Mouse (Mus musculus): ENCODE results near the gene Mrpl51. TPM values are rescaled to one million over a fixed set of nuclear protein-coding genes. Genes with fewer than 3 reads are reported as not detected.

Gene Mrpl51
- polyA plus RNA-seq, 1 experiment, result 68.6 TPM

GRCm38 (mm10) chr6:125236782-125237181 lies 45.2 kb downstream of the Mrpl51 start, which contains the start of gene Cd27:
Cd27 (minus strand) TSS chr6:125237010.
- H3K4me1 ChIP-seq (ENCODE audit: control insufficient read depth, insufficient read depth, low read length), result peaks cover 23% of the 10 kb centered on the region
- TF ChIP-seq CTCF (IDR thresholded peaks at IDR 0.05; ENCODE audit: low read depth, low read length) (no peak), POLR2A (IDR thresholded peaks at IDR 0.05; ENCODE audit: borderline replicate concordance, low read depth, low read length) (no peak)

DNA sequence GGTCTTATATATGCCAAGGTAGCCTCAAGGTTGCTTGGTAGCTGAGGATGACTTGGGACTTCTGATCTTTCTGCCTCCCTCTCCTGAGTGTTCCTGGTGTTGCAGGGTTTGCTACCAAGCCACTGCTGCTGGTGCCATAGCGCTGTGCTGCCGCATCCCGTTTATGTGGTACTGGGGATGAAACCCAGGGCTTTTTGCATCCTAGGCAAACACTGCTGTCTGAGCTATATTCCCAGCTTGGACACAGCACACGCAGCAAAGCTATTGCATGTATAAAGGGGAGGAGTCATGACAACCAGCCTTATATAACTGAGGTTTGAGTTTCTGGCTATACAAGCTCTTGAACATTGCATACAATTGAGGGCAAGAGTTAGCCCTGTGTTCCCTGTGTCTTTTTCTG lies 45.8 kb downstream of the Mrpl51 start:
- H3K4me3 ChIP-seq (ENCODE audit: insufficient read depth, low read length), result no peak overlapping the region
- TF ChIP-seq CTCF (IDR thresholded peaks at IDR 0.05; ENCODE audit: low read depth, low read length), result no peak
- peaks cover 20% of the 10 kb centered on the region for H3K4me1 ChIP-seq (ENCODE audit: control insufficient read depth, insufficient read depth, low read length)
- no peak overlapping the region for H3K27ac ChIP-seq (ENCODE audit: insufficient read depth, low read depth, low read length)

More at GRCm38 (mm10) chr6:125236782-125237181, 45.2 kb downstream of the Mrpl51 start, which contains the start of gene Cd27:
- Histone ChIP-seq H3K27ac (ENCODE audit: insufficient read depth, low read depth, low read length) (no peak within 1 kb of the TSS), H3K4me3 (ENCODE audit: insufficient read depth, low read length) (no peak within 1 kb of the TSS)

GRCm38 (mm10) chr6:125238396-125238795 lies 46.8 kb downstream of the Mrpl51 start:
- TF ChIP-seq CTCF (IDR thresholded peaks at IDR 0.05; ENCODE audit: low read depth, low read length), result no peak
- no peak overlapping the region for H3K27ac ChIP-seq (ENCODE audit: insufficient read depth, low read depth, low read length)
- H3K4me3 ChIP-seq (ENCODE audit: insufficient read depth, low read length), result no peak overlapping the region
- H3K4me1 ChIP-seq (ENCODE audit: control insufficient read depth, insufficient read depth, low read length), result peaks cover 21% of the 10 kb centered on the region

GRCm38 (mm10) chr6:125239547-125239946 lies 47.9 kb downstream of the Mrpl51 start:
- no peak for TF ChIP-seq POLR2A (IDR thresholded peaks at IDR 0.05; ENCODE audit: borderline replicate concordance, low read depth, low read length)
- no peak for TF ChIP-seq CTCF (IDR thresholded peaks at IDR 0.05; ENCODE audit: low read depth, low read length)
- H3K4me3 ChIP-seq (ENCODE audit: insufficient read depth, low read length), result no peak overlapping the region
- H3K27ac ChIP-seq (ENCODE audit: insufficient read depth, low read depth, low read length), result no peak overlapping the region
- peaks cover 28% of the 10 kb centered on the region for H3K4me1 ChIP-seq (ENCODE audit: control insufficient read depth, insufficient read depth, low read length)

GRCm38 (mm10) chr6:125240617-125241016 lies 49.0 kb downstream of the Mrpl51 start:
- Histone ChIP-seq H3K4me1 (ENCODE audit: control insufficient read depth, insufficient read depth, low read length) (peaks cover 32% of the 10 kb centered on the region), H3K4me3 (ENCODE audit: insufficient read depth, low read length) (no peak overlapping the region), H3K27ac (ENCODE audit: insufficient read depth, low read depth, low read length) (no peak overlapping the region)
- TF ChIP-seq POLR2A (IDR thresholded peaks at IDR 0.05; ENCODE audit: borderline replicate concordance, low read depth, low read length) (no peak), CTCF (IDR thresholded peaks at IDR 0.05; ENCODE audit: low read depth, low read length) (no peak)

GRCm38 (mm10) chr6:125241566-125241965 lies 50.0 kb downstream of the Mrpl51 start:
- Histone ChIP-seq H3K4me3 (ENCODE audit: insufficient read depth, low read length) (no peak overlapping the region), H3K4me1 (ENCODE audit: control insufficient read depth, insufficient read depth, low read length) (peaks cover 36% of the 10 kb centered on the region), H3K27ac (ENCODE audit: insufficient read depth, low read depth, low read length) (no peak overlapping the region)
- no peak for TF ChIP-seq CTCF (IDR thresholded peaks at IDR 0.05; ENCODE audit: low read depth, low read length)
- TF ChIP-seq POLR2A (IDR thresholded peaks at IDR 0.05; ENCODE audit: borderline replicate concordance, low read depth, low read length), result no peak

DNA sequence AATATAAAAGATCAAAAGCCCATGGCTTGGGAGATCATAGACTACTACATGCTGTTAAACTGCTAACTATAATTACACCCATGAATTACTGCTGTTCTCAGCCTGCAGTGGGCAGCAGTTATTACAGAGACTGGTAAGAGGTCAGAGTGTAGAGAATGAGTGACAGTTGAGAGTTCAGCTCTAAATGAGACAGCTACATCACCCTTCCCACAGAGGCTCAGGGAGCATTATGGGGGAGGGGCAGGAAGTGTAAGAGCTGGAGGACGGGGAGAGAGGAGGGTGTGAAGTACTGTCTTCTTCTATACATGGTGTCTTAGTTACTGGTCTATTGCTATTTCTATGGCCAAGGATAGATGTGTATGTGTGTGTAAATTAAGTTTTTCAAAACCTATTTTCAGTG lies 53.0 kb downstream of the Mrpl51 start:
- H3K4me1 ChIP-seq (ENCODE audit: control insufficient read depth, insufficient read depth, low read length), result peaks cover 17% of the 10 kb centered on the region
- no peak for TF ChIP-seq POLR2A (IDR thresholded peaks at IDR 0.05; ENCODE audit: borderline replicate concordance, low read depth, low read length)
- TF ChIP-seq CTCF (IDR thresholded peaks at IDR 0.05; ENCODE audit: low read depth, low read length), result no peak
- no peak overlapping the region for H3K4me3 ChIP-seq (ENCODE audit: insufficient read depth, low read length)
- H3K27ac ChIP-seq (ENCODE audit: insufficient read depth, low read depth, low read length), result no peak overlapping the region

Other genes with a start within 250 kb of the Mrpl51 start
- 49.3 and 58.7 TPM in 2 replicates for gene Cops7a, start 226.3 kb upstream of the Mrpl51 start, polyA plus RNA-seq (2012; ENCODE audit: insufficient read depth, insufficient read length, missing spikeins)
- gene Pianp, start 195.1 kb upstream of the Mrpl51 start, polyA plus RNA-seq (2012; ENCODE audit: insufficient read depth, insufficient read length, missing spikeins), result 5.5 and 7.2 TPM in 2 replicates
- gene Zfp384, start 182.7 kb upstream of the Mrpl51 start, polyA plus RNA-seq (2012; ENCODE audit: insufficient read depth, insufficient read length, missing spikeins), result 82.7 and 83.1 TPM in 2 replicates
- gene Ing4, start 152.0 kb upstream of the Mrpl51 start, polyA plus RNA-seq (2012; ENCODE audit: insufficient read depth, insufficient read length, missing spikeins), result 110 and 113 TPM in 2 replicates
- gene Acrbp, start 142.1 kb upstream of the Mrpl51 start, polyA plus RNA-seq (2012; ENCODE audit: insufficient read depth, insufficient read length, missing spikeins), result 28.7 and 29.3 TPM in 2 replicates
- gene Lpar5, start 123.9 kb upstream of the Mrpl51 start, polyA plus RNA-seq (2012; ENCODE audit: insufficient read depth, insufficient read length, missing spikeins), result 33.2 and 43.3 TPM in 2 replicates
- 122 and 144 TPM in 2 replicates for gene Chd4, start 95.8 kb upstream of the Mrpl51 start, polyA plus RNA-seq (2012; ENCODE audit: insufficient read depth, insufficient read length, missing spikeins)
- 10.7 and 11.4 TPM in 2 replicates for gene Nop2, start 59.9 kb upstream of the Mrpl51 start, polyA plus RNA-seq (2012; ENCODE audit: insufficient read depth, insufficient read length, missing spikeins)
- gene Iffo1, start 46.6 kb upstream of the Mrpl51 start, polyA plus RNA-seq (2012; ENCODE audit: insufficient read depth, insufficient read length, missing spikeins), result 51.8 and 57.0 TPM in 2 replicates
- gene Gapdh, start 25.3 kb upstream of the Mrpl51 start, polyA plus RNA-seq (2012; ENCODE audit: insufficient read depth, insufficient read length, missing spikeins), result 229 and 264 TPM in 2 replicates
- gene Ncapd2, start 100 bp upstream of the Mrpl51 start, polyA plus RNA-seq (2012; ENCODE audit: insufficient read depth, insufficient read length, missing spikeins), result 83.1 and 85.5 TPM in 2 replicates
- 15.0 and 15.1 TPM in 2 replicates for gene Vamp1, start 23.8 kb downstream of the Mrpl51 start, polyA plus RNA-seq (2012; ENCODE audit: insufficient read depth, insufficient read length, missing spikeins)
- 14.5 and 16.2 TPM in 2 replicates for gene Tapbpl, start 40.1 kb downstream of the Mrpl51 start, polyA plus RNA-seq (2012; ENCODE audit: insufficient read depth, insufficient read length, missing spikeins)
- not detected in 2 replicates for gene Cd27, start 45.2 kb downstream of the Mrpl51 start, polyA plus RNA-seq (2012; ENCODE audit: insufficient read depth, insufficient read length, missing spikeins)
- not detected in 2 replicates for gene Tuba3a, start 94.2 kb downstream of the Mrpl51 start, polyA plus RNA-seq (2012; ENCODE audit: insufficient read depth, insufficient read length, missing spikeins)
- gene Ltbr, start 122.1 kb downstream of the Mrpl51 start, polyA plus RNA-seq (2012; ENCODE audit: insufficient read depth, insufficient read length, missing spikeins), result 55.6 and 60.0 TPM in 2 replicates
- 0.88 and 1.1 TPM in 2 replicates for gene Scnn1a, start 128.9 kb downstream of the Mrpl51 start, polyA plus RNA-seq (2012; ENCODE audit: insufficient read depth, insufficient read length, missing spikeins)
- 145 and 152 TPM in 2 replicates for gene Tnfrsf1a, start 157.6 kb downstream of the Mrpl51 start, polyA plus RNA-seq (2012; ENCODE audit: insufficient read depth, insufficient read length, missing spikeins)
- gene Plekhg6, start 189.0 kb downstream of the Mrpl51 start, polyA plus RNA-seq (2012; ENCODE audit: insufficient read depth, insufficient read length, missing spikeins), result not detected in 2 replicates